Mouse (Mus musculus): ENCODE data around the gene Frem1.

DNA sequence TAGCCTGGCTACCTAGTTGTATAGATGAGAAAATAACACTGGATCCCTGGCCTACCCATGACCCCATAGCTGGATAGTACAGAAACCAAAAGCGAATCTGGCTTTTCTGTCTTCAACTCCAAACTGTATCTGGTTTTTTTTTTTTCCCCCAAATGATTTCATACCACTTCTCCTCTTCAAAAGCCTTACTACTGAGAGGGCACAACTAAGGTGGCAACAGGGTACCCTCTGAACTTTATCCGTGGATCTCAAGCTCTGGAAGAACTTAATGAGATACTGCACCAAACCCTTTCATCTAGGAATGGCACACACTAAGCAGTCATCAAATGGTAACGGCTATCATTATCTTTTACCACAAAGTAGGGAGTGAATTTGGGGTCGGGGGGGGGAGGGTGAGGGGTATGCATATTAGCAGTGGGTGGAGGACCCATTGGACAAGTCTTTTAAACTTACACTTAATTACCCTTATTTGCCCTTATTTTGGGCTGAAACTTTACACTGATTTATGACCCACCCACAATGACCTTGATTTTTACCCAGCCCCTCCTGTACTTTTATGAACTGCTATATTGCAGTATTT, 193.6 kb downstream of the Frem1 start:
- TF ChIP-seq CTCF (IDR thresholded peaks at IDR 0.05; ENCODE audit: low read depth, low read length) (no peak), GATA1 (IDR thresholded peaks at IDR 0.05; ENCODE audit: borderline replicate concordance, low read length) (no peak)
